23 mouse cellular contexts compared by ENCODE assay signal in the genomic region with DNA sequence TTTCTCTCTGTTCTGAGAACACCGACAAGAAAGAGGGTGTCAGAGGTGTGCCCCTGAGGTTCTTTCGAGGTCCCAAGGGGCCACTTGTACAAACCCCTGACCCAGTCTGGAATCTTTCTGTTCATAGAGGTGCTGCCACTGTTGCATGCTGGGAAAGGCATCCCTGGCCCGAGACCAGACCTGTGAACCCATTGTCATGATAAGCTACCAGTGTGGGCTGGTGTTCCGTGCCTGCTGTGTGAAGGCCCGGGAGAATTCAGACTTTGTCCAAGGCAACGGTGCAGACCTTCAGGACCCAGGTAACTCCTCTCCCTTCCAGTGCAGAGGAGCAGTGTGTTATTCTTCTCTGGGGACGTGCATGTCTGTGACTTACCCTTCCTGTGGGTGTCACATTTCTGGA.
"Had no signal": no experiment of that assay in that cellular context is flagged by ENCODE, and none has a peak within 500 bp of the region (broad histone marks: within the 10 kb centered on the region; RNA-seq: fewer than 3 reads in every experiment).

No protein-coding gene starts in this region.

- DNase-seq: gastrocnemius, postnatal 25 days; heart, adult 2 months; heart, postnatal 14 days; heart, postnatal 36 days; kidney, adult 11 months; kidney, adult 2 months; kidney, adult 9 months; kidney, postnatal 14 days; kidney, postnatal 36 days; layer of hippocampus, adult 9-11 months; layer of hippocampus, postnatal 36 days; left cerebral cortex, postnatal 4 days; liver, embryonic 13.5 days had no signal

- H3K9ac ChIP-seq: heart, embryonic 13.5 days; heart, embryonic 15.5 days; hindbrain, embryonic 13.5 days; hindbrain, embryonic 15.5 days; kidney, embryonic 15.5 days; limb, embryonic 13.5 days; limb, embryonic 15.5 days; liver, embryonic 13.5 days; liver, embryonic 15.5 days had no signal

- H3K27ac ChIP-seq: heart, adult 2 months; heart, embryonic 13.5 days; heart, embryonic 15.5 days; hindbrain, embryonic 13.5 days; hindbrain, embryonic 15.5 days; hindbrain, postnatal 0 days; kidney, embryonic 15.5 days; kidney, postnatal 0 days; limb, embryonic 13.5 days; liver, embryonic 13.5 days; liver, embryonic 15.5 days had no signal

- H3K9me3 ChIP-seq: heart, embryonic 13.5 days; heart, embryonic 15.5 days; hindbrain, embryonic 13.5 days; hindbrain, embryonic 15.5 days; kidney, embryonic 15.5 days; limb, embryonic 13.5 days; limb, embryonic 15.5 days; liver, embryonic 13.5 days; liver, embryonic 15.5 days had no signal

- H3K4me1 ChIP-seq: hindbrain, embryonic 13.5 days; liver, embryonic 15.5 days had no signal

- H3K4me3 ChIP-seq: heart, adult 2 months; heart, embryonic 13.5 days; heart, embryonic 15.5 days; hindbrain, embryonic 13.5 days; hindbrain, embryonic 15.5 days; kidney, embryonic 15.5 days; limb, embryonic 13.5 days; limb, embryonic 15.5 days; liver, embryonic 13.5 days; liver, embryonic 15.5 days had no signal

- H3K36me3 ChIP-seq: hindbrain, embryonic 15.5 days; liver, embryonic 13.5 days; liver, embryonic 15.5 days had no signal

- H3K27me3 ChIP-seq: heart, embryonic 13.5 days; heart, embryonic 15.5 days; hindbrain, embryonic 13.5 days; hindbrain, embryonic 15.5 days; kidney, embryonic 15.5 days; limb, embryonic 13.5 days; limb, embryonic 15.5 days; liver, embryonic 13.5 days; liver, embryonic 15.5 days had no signal
